Mouse (Mus musculus) brain, embryonic 14.5 days (tissue): ENCODE data around the gene Snph.

Experiments used
- CTCF ChIP-seq: fragments of 200-500 bp; IDR thresholded peaks from 2 replicates; pipeline ENCODE4 v1.5.1; 2012; ENCODE audit warnings: inconsistent platforms, mild to moderate bottlenecking, moderate library complexity, borderline replicate concordance; ENCODE audit not compliant: insufficient read depth, insufficient read length; ENCODE audit errors: extremely low read depth
- POLR2A ChIP-seq: fragments of 200-500 bp; IDR thresholded peaks from 2 replicates; pipeline ENCODE4 v1.6.1; 2012; ENCODE audit warnings: mild to moderate bottlenecking, inconsistent platforms, borderline replicate concordance; ENCODE audit not compliant: poor library complexity, insufficient read depth, insufficient read length, severe bottlenecking; ENCODE audit errors: extremely low read depth

DNA sequence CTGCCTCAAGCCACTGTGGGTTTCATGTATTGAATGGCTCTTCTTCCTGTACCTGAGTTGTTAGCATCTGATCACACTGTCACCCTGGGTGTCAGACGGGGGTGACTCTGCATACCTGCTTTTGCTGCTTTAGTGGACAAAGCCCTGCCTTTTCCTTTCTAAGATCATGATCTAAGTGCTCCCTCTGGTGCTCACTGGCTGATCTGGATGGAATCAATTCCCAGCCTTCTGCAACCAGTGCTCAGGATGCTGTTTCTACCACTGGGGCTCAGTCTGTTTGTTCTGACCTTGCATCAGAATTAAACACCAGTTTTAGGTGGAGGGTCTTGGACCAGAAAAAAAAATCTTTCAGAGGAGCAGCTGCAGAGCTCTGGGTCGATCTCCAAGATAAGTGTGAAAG, 43.8 kb upstream of the Snph start:
- TF ChIP-seq CTCF (no peak; the same call in 1 of the 2 replicates), POLR2A (no peak)
